Comparison of ENCODE assay signal across 20 mouse cellular contexts in the genomic region with DNA sequence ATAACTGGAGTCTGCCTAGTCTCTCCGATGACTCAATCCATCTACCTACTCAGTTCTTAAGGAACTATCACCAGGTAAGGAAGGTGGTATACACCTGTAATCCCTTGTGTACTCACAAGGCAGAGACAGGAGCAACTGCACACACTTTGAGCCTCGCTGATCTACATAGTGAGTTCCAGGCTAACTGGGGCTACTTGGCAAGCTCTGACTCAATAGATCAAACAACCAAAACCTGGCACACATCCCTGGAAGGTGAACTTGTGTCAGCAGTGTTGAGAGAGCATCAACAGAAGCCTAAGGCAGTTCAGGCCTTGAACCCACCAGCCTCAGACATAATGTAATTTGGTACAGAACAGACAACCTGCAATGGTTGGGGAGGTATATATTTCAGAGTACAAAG.
DNase-seq lines count a peak whose midpoint lies in the region; ATAC-seq and TF ChIP-seq lines count a peak whose summit lies in the region.
"Had no signal": no experiment of that assay in that cellular context is flagged by ENCODE, and none has a peak within 500 bp of the region (broad histone marks: within the 10 kb centered on the region; RNA-seq: fewer than 3 reads in every experiment).

No protein-coding gene starts in this region.

- no peaks in the 10 kb centered on the region for H3K79me2 ChIP-seq in liver, adult 2 months (ENCODE audit: control insufficient read depth, insufficient read depth, low read length)

- no peaks in the 10 kb centered on the region for H3K27me3 ChIP-seq in liver, adult 2 months (ENCODE audit: control insufficient read depth, insufficient read depth, low read length)
- H3K27me3 ChIP-seq in liver, embryonic 12.5 days (replicated peaks) = no peaks in the 10 kb centered on the region
- no peaks in the 10 kb centered on the region for H3K27me3 ChIP-seq in liver, postnatal 0 days (ENCODE audit: insufficient read depth, low read length)
- H3K27me3 ChIP-seq: CH12.LX, Patski had no signal

- no peak overlapping the region for H3K9ac ChIP-seq in liver, adult 2 months (ENCODE audit: low read depth, low read length)
- H3K9ac ChIP-seq in liver, embryonic 12.5 days = no peak overlapping the region
- H3K9ac ChIP-seq in liver, postnatal 0 days (replicated peaks) = no peak overlapping the region

- H3K27ac ChIP-seq in liver, adult 2 months (replicated peaks; ENCODE audit: insufficient read depth, low read depth, low read length) = no peak overlapping the region
- H3K27ac ChIP-seq in liver, embryonic 12.5 days = no peak overlapping the region
- H3K27ac ChIP-seq in liver, postnatal 0 days (ENCODE audit: low read depth) = no peak overlapping the region

- H3K36me3 ChIP-seq in liver, adult 2 months (ENCODE audit: control insufficient read depth, insufficient read depth, low read length) = no peaks in the 10 kb centered on the region
- no peaks in the 10 kb centered on the region for H3K36me3 ChIP-seq in liver, embryonic 12.5 days
- no peaks in the 10 kb centered on the region for H3K36me3 ChIP-seq in liver, postnatal 0 days (replicated peaks; ENCODE audit: insufficient read depth, low read length)
- H3K36me3 ChIP-seq: G1E had no signal

- 58% methylated on average over 2 of the region's 2 CpGs for WGBS in liver, adult 2 months
- 79% methylated on average over 2 of the region's 2 CpGs for WGBS in liver, embryonic 12.5 days (ENCODE audit: insufficient replicate concordance)
- whole genome bisulfite sequencing in liver, postnatal 0 days (ENCODE audit: insufficient replicate concordance) = 73% methylated on average over 2 of the region's 2 CpGs

- no peak for ATAC-seq in liver, embryonic 12.5 days
- peak; percentile 23; the same call in 1 of the 2 replicates for ATAC-seq in liver, postnatal 0 days

- DNase-seq in cerebellum, adult 11-12 months = peak; percentile 41
- no peak for DNase-seq in cerebellum, postnatal 14 days
- peak; percentile 57 for DNase-seq in cerebellum, adult 9-10 months
- no peak for DNase-seq in cerebellum, postnatal 25 days
- DNase-seq in liver, adult 2 months (ENCODE audit: extremely low read depth, low read depth, low spot score) = peak; percentile 16
- DNase-seq in liver, postnatal 0 days = no peak
- no peak for DNase-seq in liver
- DNase-seq: adrenal gland, adult 2 months; adrenal gland, adult 8-10 months; adrenal gland, postnatal 10 days; adrenal gland, postnatal 14 days; adrenal gland, postnatal 25 days; adrenal gland, postnatal 36 days; B cell, adult 2 months; cerebellum, adult 11 months; cerebellum, adult 18-20 months had no signal

- H3K9me3 ChIP-seq in liver, embryonic 12.5 days (replicated peaks) = no peaks in the 10 kb centered on the region
- H3K9me3 ChIP-seq in liver, postnatal 0 days (ENCODE audit: low read length) = no peaks in the 10 kb centered on the region

- TF ChIP-seq EP300 in liver, postnatal 0 days (IDR thresholded peaks at IDR 0.05; ENCODE audit: low read depth) = no peak

- TF ChIP-seq CTCF in liver, adult 2 months (IDR thresholded peaks at IDR 0.05; ENCODE audit: low read depth, low read length) = no peak
- no peak for TF ChIP-seq CTCF in liver, postnatal 0 days (IDR thresholded peaks at IDR 0.05; ENCODE audit: low read depth)

- H3K4me1 ChIP-seq in liver, adult 2 months (ENCODE audit: control insufficient read depth, insufficient read depth, low read length) = no peaks in the 10 kb centered on the region
- H3K4me1 ChIP-seq in liver, embryonic 12.5 days = 0 out of 2 replicates have a peak, but pooled peaks cover 7% of the 10 kb centered on the region
- peaks cover 6% of the 10 kb centered on the region; the same call in 1 of the 2 replicates for H3K4me1 ChIP-seq in liver, postnatal 0 days (ENCODE audit: insufficient read depth)

- no peak overlapping the region for H3K4me3 ChIP-seq in liver, adult 2 months (ENCODE audit: insufficient read depth, low read depth, low read length)
- H3K4me3 ChIP-seq in liver, embryonic 12.5 days = no peak overlapping the region
- no peak overlapping the region for H3K4me3 ChIP-seq in liver, postnatal 0 days (ENCODE audit: low read depth, low read length)

- no peak overlapping the region for H3K4me2 ChIP-seq in liver, embryonic 12.5 days
- H3K4me2 ChIP-seq in liver, postnatal 0 days (ENCODE audit: low read depth, low read length) = no peak overlapping the region

- TF ChIP-seq POLR2A in liver, adult 2 months (IDR thresholded peaks at IDR 0.05; ENCODE audit: extremely low read depth, insufficient read depth, low read length) = no peak

Comparison
In these comparisons a context has a peak if more than half of its experiments do, and no peak if none do; other contexts are left out.
1. DNase-seq: peak in cerebellum, adult 11-12 months (single experiment), cerebellum, adult 9-10 months (single experiment) and liver, adult 2 months (single experiment); none in cerebellum, postnatal 14 days (0 of 2), cerebellum, postnatal 25 days (0 of 2), liver, postnatal 0 days (single experiment) and liver (single experiment).